ENCODE assay signal across 8 mouse cellular contexts in the genomic region with DNA sequence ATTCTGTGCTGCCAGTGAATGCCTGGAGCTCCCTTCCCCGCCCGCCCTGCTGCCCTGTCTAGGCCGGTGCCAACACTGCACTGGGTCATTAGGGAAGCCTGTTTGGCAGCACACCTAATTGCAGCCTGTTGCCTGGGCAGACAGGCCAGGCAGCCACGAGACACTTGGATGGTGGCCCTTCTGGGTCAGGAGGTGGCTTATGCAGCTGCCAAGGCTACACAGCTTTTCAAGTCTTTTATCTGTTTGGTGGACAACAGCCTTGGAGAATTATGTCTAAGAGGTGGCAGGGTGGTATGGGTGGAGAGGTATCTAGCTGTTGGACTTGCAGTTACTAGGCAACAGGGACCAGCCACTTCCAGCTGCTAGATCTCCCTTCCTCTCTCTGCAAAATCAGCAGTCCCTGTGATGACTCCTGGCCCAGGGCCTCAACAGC. TPM values are rescaled to one million over a fixed set of nuclear protein-coding genes. Genes with fewer than 3 reads are reported as not detected.
DNase-seq lines count a peak whose midpoint lies in the region; ATAC-seq lines count a peak whose summit lies in the region.

No protein-coding gene starts in this region.

- no peak overlapping the region for H3K4me3 ChIP-seq in kidney, embryonic 15.5 days (replicated peaks)

- no peak for ATAC-seq in kidney, embryonic 15.5 days (replicated peaks; ENCODE audit: low FRiP score)
- ATAC-seq in cerebellum, adult (ENCODE audit: insufficient number of reproducible peaks, low FRiP score, low TSS enrichment), result peak; percentile 71
- ATAC-seq in megakaryocyte-erythroid progenitor cell, adult 5-6 weeks (replicated peaks; ENCODE audit: low FRiP score, low TSS enrichment, poor library complexity, severe bottlenecking), result no peak

- no peak overlapping the region for H3K9ac ChIP-seq in kidney, embryonic 15.5 days

- no peak overlapping the region for H3K4me2 ChIP-seq in kidney, embryonic 15.5 days

- no peak overlapping the region for H3K27ac ChIP-seq in kidney, embryonic 15.5 days

- H3K4me1 ChIP-seq in kidney, embryonic 15.5 days, result peaks cover 8% of the 10 kb centered on the region; the same call in 1 of the 2 replicates

- no peaks in the 10 kb centered on the region for H3K9me3 ChIP-seq in kidney, embryonic 15.5 days (replicated peaks)

- 56% methylated on average over 4 of the region's 4 CpGs for WGBS in kidney, embryonic 15.5 days

- H3K36me3 ChIP-seq in kidney, embryonic 15.5 days, result no peaks in the 10 kb centered on the region

- DNase-seq in kidney, adult 11 months, result peak; percentile 90
- DNase-seq in gastrocnemius, adult 18-20 months (ENCODE audit: low spot score), result peak; percentile 71
- peak; percentile 74 to 84 for DNase-seq in kidney, postnatal 4 days
- DNase-seq in lung, postnatal 4 days, result peak; percentile 66 to 82
- DNase-seq in urinary bladder, postnatal 14 days (ENCODE audit: low spot score), result peak; percentile 73

- no peaks in the 10 kb centered on the region for H3K27me3 ChIP-seq in kidney, embryonic 15.5 days

RNA-seq across cellular contexts. Expression of a gene that starts 8.7 kb away (rescaled TPM):
- 12.4 and 13.2 TPM in 2 replicates for polyA plus RNA-seq in kidney, embryonic 15.5 days (2015; fragmentation: Nextera tagmentation; extraction: Ambion mirVana)
- 1 to 10 TPM; 4.3 to 6.3 TPM for total RNA-seq in gastrocnemius, adult 18-20 months (2021)
- total RNA-seq in megakaryocyte-erythroid progenitor cell, adult 5-6 weeks (2014; fragmentation: Nextera tagmentation), result 10.9 and 16.6 TPM in 2 replicates
- total RNA-seq in megakaryocyte-erythroid progenitor cell, adult 5-6 weeks (2017), result 15.7 and 18.6 TPM in 2 replicates

RNA-seq across cellular contexts. Expression of a gene that starts 39.2 kb away (rescaled TPM):
- 10.8 and 11.9 TPM in 2 replicates for polyA plus RNA-seq in kidney, embryonic 15.5 days (2015; fragmentation: Nextera tagmentation; extraction: Ambion mirVana)
- 1 to 10 TPM; 1.7 to 2.7 TPM for total RNA-seq in gastrocnemius, adult 18-20 months (2021)
- total RNA-seq in megakaryocyte-erythroid progenitor cell, adult 5-6 weeks (2014; fragmentation: Nextera tagmentation), result not detected in 2 replicates
- total RNA-seq in megakaryocyte-erythroid progenitor cell, adult 5-6 weeks (2017), result not detected in 2 replicates
